Mouse (Mus musculus) CH12.LX (cell line): Measurements from ENCODE around the gene Rock2. TPM values are rescaled to one million over a fixed set of nuclear protein-coding genes. Genes with fewer than 3 reads are reported as not detected.

Source experiments
- DNase-seq: peaks from one replicate; pipeline ENCODE4 v3.0.0-alpha.2; 2013; ENCODE audit errors: extremely low read depth
- H3K27ac ChIP-seq: 2 replicates; pipeline ENCODE4 v1.5.1; 2012; ENCODE audit warnings: low read depth, mild to moderate bottlenecking, control low read depth, moderate library complexity; ENCODE audit not compliant: insufficient read depth
- H3K27me3 ChIP-seq: replicated peaks from 2 replicates; pipeline ENCODE3; 2012; ENCODE audit warnings: inconsistent platforms
- H3K36me3 ChIP-seq, 2 experiments: replicated peaks in 1 of 2; 2 replicates each; pipeline versions ENCODE3 to v1.6.1; 2012; ENCODE audit warnings: inconsistent platforms in 1 of 2, low read length in 1 of 2, mild to moderate bottlenecking in 1 of 2, mixed read lengths in 1 of 2, moderate library complexity in 1 of 2; ENCODE audit not compliant: control insufficient read depth in 1 of 2, insufficient read depth in 1 of 2
- H3K4me1 ChIP-seq, 2 experiments: 2 replicates each; pipeline ENCODE4 v1.6.1; 2012; ENCODE audit warnings: inconsistent platforms in 1 of 2, moderate library complexity in 1 of 2; ENCODE audit not compliant: insufficient read depth in 2 of 2, control insufficient read depth in 1 of 2
- H3K4me2 ChIP-seq: 2 replicates; pipeline ENCODE4 v1.6.1; 2012; ENCODE audit warnings: low read depth, mild to moderate bottlenecking, control low read depth; ENCODE audit not compliant: poor library complexity, insufficient read depth, severe bottlenecking
- H3K4me3 ChIP-seq, 3 experiments: fragments of 150-350 bp in 1 of 3; sonication (generic) in 1 of 3; replicated peaks in 1 of 3; 2 replicates each; pipeline versions ENCODE3 to v1.5.1; 2011 to 2012; ENCODE audit warnings: low read depth in 2 of 3, low read length in 2 of 3, mild to moderate bottlenecking in 2 of 3, moderate library complexity in 2 of 3, control low read depth in 1 of 3, improper control_type of control experiment in 1 of 3, inconsistent platforms in 1 of 3, mixed read lengths in 1 of 3; ENCODE audit not compliant: poor library complexity in 1 of 3
- H3K79me2 ChIP-seq: replicated peaks from 2 replicates; pipeline ENCODE4 v1.6.1; 2012; ENCODE audit warnings: mild to moderate bottlenecking, moderate library complexity; ENCODE audit not compliant: control insufficient read depth, poor library complexity, insufficient read depth, severe bottlenecking; ENCODE audit errors: extremely low read depth
- H3K9ac ChIP-seq: 2 replicates; pipeline ENCODE4 v1.6.1; 2012; ENCODE audit warnings: low read depth, mild to moderate bottlenecking, control low read depth, moderate library complexity; ENCODE audit not compliant: insufficient read depth
- H3K9me3 ChIP-seq: replicated peaks from 2 replicates; pipeline ENCODE3; 2012; ENCODE audit warnings: low read length, inconsistent platforms, mixed read lengths
- BHLHE40 ChIP-seq: IDR thresholded peaks from 2 replicates; pipeline ENCODE4 v1.6.1; 2011; ENCODE audit warnings: mild to moderate bottlenecking, low read depth, low read length, improper control_type of control experiment
- CHD1 ChIP-seq: IDR thresholded peaks from 2 replicates; pipeline ENCODE4 v1.6.1; 2012; ENCODE audit warnings: low read depth, low read length, improper control_type of control experiment, inconsistent platforms
- CTCF ChIP-seq, 2 experiments: IDR thresholded peaks in 1 of 2; conservative IDR thresholded peaks in 1 of 2; 2 replicates each; pipeline ENCODE4 v1.5.1; 2011 to 2012; ENCODE audit warnings: low read depth in 2 of 2, low read length in 2 of 2, improper control_type of control experiment in 1 of 2, inconsistent platforms in 1 of 2, mild to moderate bottlenecking in 1 of 2, moderate library complexity in 1 of 2
- E2F4 ChIP-seq: IDR thresholded peaks from 2 replicates; pipeline ENCODE4 v1.6.1; 2011; ENCODE audit warnings: low read depth, low read length, improper control_type of control experiment; ENCODE audit not compliant: insufficient replicate concordance
- ELF1 ChIP-seq: IDR thresholded peaks from 2 replicates; pipeline ENCODE4 v1.6.1; 2014; ENCODE audit warnings: low read depth, mild to moderate bottlenecking, inconsistent platforms, low read length, improper control_type of control experiment
- ETS1 ChIP-seq: conservative IDR thresholded peaks from 2 replicates; pipeline ENCODE4 v1.6.1; 2012; ENCODE audit warnings: low read depth, mild to moderate bottlenecking, inconsistent platforms, low read length, improper control_type of control experiment, moderate library complexity
- IRF4 ChIP-seq: IDR thresholded peaks from 2 replicates; pipeline ENCODE4 v1.6.1; 2014; ENCODE audit warnings: low read depth, mild to moderate bottlenecking, inconsistent platforms, low read length, improper control_type of control experiment
- MAFK ChIP-seq: IDR thresholded peaks from 2 replicates; pipeline ENCODE4 v1.6.1; 2011; ENCODE audit warnings: low read length, improper control_type of control experiment; ENCODE audit not compliant: insufficient replicate concordance
- MAX ChIP-seq: IDR thresholded peaks from 2 replicates; pipeline ENCODE4 v1.6.1; 2011; ENCODE audit warnings: low read length, improper control_type of control experiment
- MAZ ChIP-seq: IDR thresholded peaks from 2 replicates; pipeline ENCODE4 v1.6.1; 2012; ENCODE audit warnings: low read depth, mild to moderate bottlenecking, inconsistent platforms, low read length, improper control_type of control experiment, moderate library complexity
- MEF2A ChIP-seq: IDR thresholded peaks from 2 replicates; pipeline ENCODE4 v1.6.1; 2014; ENCODE audit warnings: low read depth, mild to moderate bottlenecking, inconsistent platforms, low read length, improper control_type of control experiment, borderline replicate concordance
- MXI1 ChIP-seq: IDR thresholded peaks from 2 replicates; pipeline ENCODE4 v1.6.1; 2011; ENCODE audit warnings: mild to moderate bottlenecking, low read depth, low read length, improper control_type of control experiment
- MYC ChIP-seq: IDR thresholded peaks from 2 replicates; pipeline ENCODE4 v1.6.1; 2011; ENCODE audit warnings: low read depth, mild to moderate bottlenecking, improper control_type of control experiment, low read length
- NELFE ChIP-seq: IDR thresholded peaks from 2 replicates; pipeline ENCODE4 v1.6.1; 2011; ENCODE audit warnings: low read depth, low read length, improper control_type of control experiment
- POLR2A ChIP-seq: IDR thresholded peaks from 2 replicates; pipeline ENCODE4 v1.6.1; 2011; ENCODE audit warnings: low read depth, mild to moderate bottlenecking, improper control_type of control experiment, low read length
- POLR2AphosphoS2 ChIP-seq: IDR thresholded peaks from 2 replicates; pipeline ENCODE4 v1.6.1; 2011; ENCODE audit warnings: low read depth, low read length, improper control_type of control experiment
- RAD21 ChIP-seq: IDR thresholded peaks from 2 replicates; pipeline ENCODE4 v1.6.1; 2011; ENCODE audit warnings: low read depth, mild to moderate bottlenecking, low read length, improper control_type of control experiment, moderate library complexity
- SMC3 ChIP-seq: IDR thresholded peaks from 2 replicates; pipeline ENCODE4 v1.6.1; 2011; ENCODE audit warnings: low read depth, low read length, improper control_type of control experiment
- TCF12 ChIP-seq: IDR thresholded peaks from 2 replicates; pipeline ENCODE4 v1.6.1; 2014; ENCODE audit warnings: low read depth, mild to moderate bottlenecking, inconsistent platforms, low read length, improper control_type of control experiment
- UBTF ChIP-seq: IDR thresholded peaks from 2 replicates; pipeline ENCODE4 v1.6.1; 2012; ENCODE audit warnings: low read depth, mild to moderate bottlenecking, inconsistent platforms, low read length, improper control_type of control experiment, moderate library complexity
- USF2 ChIP-seq: conservative IDR thresholded peaks from 2 replicates; pipeline ENCODE4 v1.6.1; 2011; ENCODE audit warnings: low read depth, low read length, improper control_type of control experiment
- ZC3H11A ChIP-seq: IDR thresholded peaks from 2 replicates; pipeline ENCODE4 v1.6.1; 2012; ENCODE audit warnings: low read depth, mild to moderate bottlenecking, inconsistent platforms, low read length, improper control_type of control experiment
- ZMIZ1 ChIP-seq: IDR thresholded peaks from 2 replicates; pipeline ENCODE4 v1.6.1; 2012; ENCODE audit warnings: low read depth, mild to moderate bottlenecking, inconsistent platforms, low read length, improper control_type of control experiment
- dilution Hi-C: fragments of 300-500 bp; cut with MboI; formaldehyde crosslinking; loops from 2 replicates; pipeline ENCODE4 v1.14.3; 2020; ENCODE audit warnings: low sequenced_read_pairs; ENCODE audit not compliant: extremely low pct_unique_long_range_greater_than_20kb, extremely low pct_ligation_motif_present
- in situ Hi-C: fragments of 300-500 bp; cut with MboI; formaldehyde crosslinking; loops from 3 replicates; pipeline ENCODE4 v1.14.3; 2019; ENCODE audit warnings: low sequenced_read_pairs, low pct_ligation_motif_present, low pct_unique_long_range_greater_than_20kb, mixed read lengths
- polyA plus RNA-seq: library from polyadenylated mRNA; unstranded; fragments of >175 nt; gene quantifications from 2 replicates; pipeline ENCODE4 v1.2.1, GENCODE M21; 2012; ENCODE audit warnings: low read depth; ENCODE audit not compliant: insufficient read length
- total RNA-seq, 2 experiments: library from RNA; depleted of rRNA; stranded (reverse); fragments of 300-350 nt in 1 of 2; fragments of >200 nt in 1 of 2; gene quantifications; 2 replicates each; pipeline ENCODE4 v1.2.3; 2012 to 2014

The Rock2 gene
- total and polyA plus RNA-seq, 3 experiments = 39.1 to 49.9 (median 40.3) TPM

GRCm38 (mm10) chr12:17035128-17035527 lies 140.4 kb downstream of the Rock2 start:
- no peaks in the 10 kb centered on the region for H3K9me3 ChIP-seq
- no peaks in the 10 kb centered on the region for H3K27me3 ChIP-seq
- in situ Hi-C loops = loop anchor here (10.0 to 25.0 kb wide), 3 partner anchors 220 to 323 kb away; partner anchors contain the start of genes E2f6 and Pdia6
- H3K9ac ChIP-seq = no peak overlapping the region
- peak; percentile 87 for DNase-seq
- no peaks in the 10 kb centered on the region for H3K36me3 ChIP-seq
- no peaks in the 10 kb centered on the region for H3K79me2 ChIP-seq
- peak overlapping the region; percentile 24 for H3K4me2 ChIP-seq
- peaks cover 22 to 63% of the 10 kb centered on the region in 2 experiments for H3K4me1 ChIP-seq
- peak overlapping the region in 1 of 3 experiments; percentile 55 for H3K4me3 ChIP-seq
- dilution Hi-C loops = no loop called here
- H3K27ac ChIP-seq = 0 out of 2 replicates have a peak overlapping the region, but pooled peaks have one; percentile 14
- TF ChIP-seq MXI1 (no peak), NELFE (no peak), POLR2AphosphoS2 (no peak), CHD1 (no peak), USF2 (no peak), MEF2A (no peak), SMC3 (peak; percentile 63), ZMIZ1 (no peak), TCF12 (no peak), MAX (no peak), E2F4 (no peak), BHLHE40 (no peak), MAZ (no peak), ELF1 (peak; percentile 23; the same call in 1 of the 2 replicates), CTCF (conservative IDR thresholded peaks at IDR 0.05 in 1 of 2, IDR thresholded peaks at IDR 0.05 in 1 of 2; ENCODE audit: low read depth in 2 of 2, low read length in 2 of 2) (peak; percentile 67 to 81), POLR2A (no peak), ETS1 (no peak), RAD21 (peak; percentile 75), UBTF (no peak), ZC3H11A (no peak), MYC (0 out of 2 replicates have a peak, but pooled peaks have one; percentile 40), IRF4 (0 out of 2 replicates have a peak, but pooled peaks have one; percentile 23), MAFK (no peak)
